Mouse (Mus musculus): Measurements from ENCODE around the gene Mboat2. TPM values are rescaled to one million over a fixed set of nuclear protein-coding genes. Genes with fewer than 3 reads are reported as not detected.

Mboat2 gene
- polyA plus RNA-seq, 1 experiment from 2014 or later = 51.7 TPM

GRCm38 (mm10) chr12:24886800-24887199 is 56.1 kb downstream of the Mboat2 start:
- H3K4me3 ChIP-seq (ENCODE audit: low read depth, low read length) = no peak overlapping the region
- H3K9me3 ChIP-seq (ENCODE audit: control insufficient read depth, low read length) = no peaks in the 10 kb centered on the region
- H3K36me3 ChIP-seq (ENCODE audit: control insufficient read depth, insufficient read depth, low read length) = peaks cover 2% of the 10 kb centered on the region; the same call in 1 of the 2 replicates
- no peaks in the 10 kb centered on the region for H3K27me3 ChIP-seq (ENCODE audit: control insufficient read depth, insufficient read depth, low read length)
- no peak for ATAC-seq (ENCODE audit: insufficient number of reproducible peaks, low FRiP score, low TSS enrichment, low read depth)
- no peak for DNase-seq (ENCODE audit: low spot score)
- no peak overlapping the region for H3K9ac ChIP-seq (ENCODE audit: low read length)
- no peak overlapping the region for H3K4me2 ChIP-seq (ENCODE audit: low read depth, severe bottlenecking)
- H3K4me1 ChIP-seq (ENCODE audit: control insufficient read depth, insufficient read depth, low read length) = no peaks in the 10 kb centered on the region
- H3K27ac ChIP-seq (replicated peaks; ENCODE audit: low read depth, low read length) = no peak overlapping the region

GRCm38 (mm10) chr12:24889371-24890051 is 58.8 kb downstream of the Mboat2 start:
- H3K9ac ChIP-seq (ENCODE audit: low read length) = no peak overlapping the region
- no peaks in the 10 kb centered on the region; the same call in 1 of the 2 replicates for H3K36me3 ChIP-seq (ENCODE audit: control insufficient read depth, insufficient read depth, low read length)
- WGBS = 78% methylated on average over 7 of the region's 7 CpGs
- ATAC-seq (ENCODE audit: insufficient number of reproducible peaks, low FRiP score, low TSS enrichment, low read depth) (no peak), DNase-seq (ENCODE audit: low spot score) (no peak)
- peaks cover 11% of the 10 kb centered on the region for H3K4me1 ChIP-seq (ENCODE audit: control insufficient read depth, insufficient read depth, low read length)
- no peak overlapping the region for H3K4me3 ChIP-seq (ENCODE audit: low read depth, low read length)
- H3K27me3 ChIP-seq (ENCODE audit: control insufficient read depth, insufficient read depth, low read length) = no peaks in the 10 kb centered on the region
- H3K4me2 ChIP-seq (ENCODE audit: low read depth, severe bottlenecking) = no peak overlapping the region
- H3K27ac ChIP-seq (replicated peaks; ENCODE audit: low read depth, low read length) = no peak overlapping the region
- H3K9me3 ChIP-seq (ENCODE audit: control insufficient read depth, low read length) = no peaks in the 10 kb centered on the region

GRCm38 (mm10) chr12:24890158-24890557 is 59.5 kb downstream of the Mboat2 start:
- Histone ChIP-seq H3K36me3 (ENCODE audit: control insufficient read depth, insufficient read depth, low read length) (no peaks in the 10 kb centered on the region; the same call in 1 of the 2 replicates), H3K4me2 (ENCODE audit: low read depth, severe bottlenecking) (no peak overlapping the region), H3K27me3 (ENCODE audit: control insufficient read depth, insufficient read depth, low read length) (no peaks in the 10 kb centered on the region), H3K9ac (ENCODE audit: low read length) (no peak overlapping the region), H3K4me1 (ENCODE audit: control insufficient read depth, insufficient read depth, low read length) (peaks cover 12% of the 10 kb centered on the region), H3K27ac (replicated peaks; ENCODE audit: low read depth, low read length) (no peak overlapping the region), H3K9me3 (ENCODE audit: control insufficient read depth, low read length) (no peaks in the 10 kb centered on the region), H3K4me3 (ENCODE audit: low read depth, low read length) (no peak overlapping the region)
- WGBS = 97% methylated on average over 2 of the region's 2 CpGs
- DNase-seq (ENCODE audit: low spot score) (no peak), ATAC-seq (ENCODE audit: insufficient number of reproducible peaks, low FRiP score, low TSS enrichment, low read depth) (no peak)

GRCm38 (mm10) chr12:24890684-24891459 is 60.2 kb downstream of the Mboat2 start:
- H3K36me3 ChIP-seq (ENCODE audit: control insufficient read depth, insufficient read depth, low read length) = no peaks in the 10 kb centered on the region; the same call in 1 of the 2 replicates
- no peaks in the 10 kb centered on the region for H3K27me3 ChIP-seq (ENCODE audit: control insufficient read depth, insufficient read depth, low read length)
- no peak for DNase-seq (ENCODE audit: low spot score)
- H3K4me3 ChIP-seq (ENCODE audit: low read depth, low read length) = no peak overlapping the region
- no peak overlapping the region for H3K4me2 ChIP-seq (ENCODE audit: low read depth, severe bottlenecking)
- H3K27ac ChIP-seq (replicated peaks; ENCODE audit: low read depth, low read length) = no peak overlapping the region
- no peak for ATAC-seq (ENCODE audit: insufficient number of reproducible peaks, low FRiP score, low TSS enrichment, low read depth)
- no peaks in the 10 kb centered on the region for H3K9me3 ChIP-seq (ENCODE audit: control insufficient read depth, low read length)
- peaks cover 12% of the 10 kb centered on the region for H3K4me1 ChIP-seq (ENCODE audit: control insufficient read depth, insufficient read depth, low read length)
- H3K9ac ChIP-seq (ENCODE audit: low read length) = no peak overlapping the region
- 90% methylated on average over 8 of the region's 8 CpGs for WGBS

GRCm38 (mm10) chr12:24892536-24892935 is 61.9 kb downstream of the Mboat2 start:
- H3K4me2 ChIP-seq (ENCODE audit: low read depth, severe bottlenecking) = no peak overlapping the region
- 81% methylated on average over 4 of the region's 4 CpGs for WGBS
- no peak for DNase-seq (ENCODE audit: low spot score)
- no peak for ATAC-seq (ENCODE audit: insufficient number of reproducible peaks, low FRiP score, low TSS enrichment, low read depth)
- no peak overlapping the region for H3K27ac ChIP-seq (replicated peaks; ENCODE audit: low read depth, low read length)
- peaks cover 12% of the 10 kb centered on the region for H3K4me1 ChIP-seq (ENCODE audit: control insufficient read depth, insufficient read depth, low read length)
- H3K9ac ChIP-seq (ENCODE audit: low read length) = no peak overlapping the region
- no peaks in the 10 kb centered on the region for H3K27me3 ChIP-seq (ENCODE audit: control insufficient read depth, insufficient read depth, low read length)
- H3K36me3 ChIP-seq (ENCODE audit: control insufficient read depth, insufficient read depth, low read length) = no peaks in the 10 kb centered on the region
- no peak overlapping the region for H3K4me3 ChIP-seq (ENCODE audit: low read depth, low read length)
- no peaks in the 10 kb centered on the region for H3K9me3 ChIP-seq (ENCODE audit: control insufficient read depth, low read length)

GRCm38 (mm10) chr12:24893777-24894468 is 63.2 kb downstream of the Mboat2 start:
- 36% methylated on average over 10 of the region's 10 CpGs for WGBS
- H3K4me3 ChIP-seq (ENCODE audit: low read depth, low read length) = no peak overlapping the region
- no peaks in the 10 kb centered on the region for H3K27me3 ChIP-seq (ENCODE audit: control insufficient read depth, insufficient read depth, low read length)
- ATAC-seq (ENCODE audit: insufficient number of reproducible peaks, low FRiP score, low TSS enrichment, low read depth) = peak; percentile 35; the same call in 1 of the 2 replicates
- H3K36me3 ChIP-seq (ENCODE audit: control insufficient read depth, insufficient read depth, low read length) = no peaks in the 10 kb centered on the region
- H3K9ac ChIP-seq (ENCODE audit: low read length) = peak overlapping the region; percentile 34
- no peak overlapping the region; the same call in 1 of the 2 replicates for H3K4me2 ChIP-seq (ENCODE audit: low read depth, severe bottlenecking)
- H3K9me3 ChIP-seq (ENCODE audit: control insufficient read depth, low read length) = no peaks in the 10 kb centered on the region
- peaks cover 12% of the 10 kb centered on the region for H3K4me1 ChIP-seq (ENCODE audit: control insufficient read depth, insufficient read depth, low read length)
- H3K27ac ChIP-seq (replicated peaks; ENCODE audit: low read depth, low read length) = peak overlapping the region; percentile 61
- DNase-seq (ENCODE audit: low spot score) = peak; percentile 73

- no peak for ATAC-seq (ENCODE audit: insufficient number of reproducible peaks, low FRiP score, low TSS enrichment, low read depth)
- no peak overlapping the region for H3K4me2 ChIP-seq (ENCODE audit: low read depth, severe bottlenecking)
- H3K27ac ChIP-seq (replicated peaks; ENCODE audit: low read depth, low read length) = no peak overlapping the region
- no peak overlapping the region for H3K4me3 ChIP-seq (ENCODE audit: low read depth, low read length)
- H3K9me3 ChIP-seq (ENCODE audit: control insufficient read depth, low read length) = no peaks in the 10 kb centered on the region
- DNase-seq (ENCODE audit: low spot score) = no peak
- H3K9ac ChIP-seq (ENCODE audit: low read length) = no peak overlapping the region
- WGBS = 90% methylated on average over 5 of the region's 5 CpGs
- peaks cover 12% of the 10 kb centered on the region for H3K4me1 ChIP-seq (ENCODE audit: control insufficient read depth, insufficient read depth, low read length)
- H3K36me3 ChIP-seq (ENCODE audit: control insufficient read depth, insufficient read depth, low read length) = 0 out of 2 replicates have a peak, but pooled peaks cover 2% of the 10 kb centered on the region
- no peaks in the 10 kb centered on the region for H3K27me3 ChIP-seq (ENCODE audit: control insufficient read depth, insufficient read depth, low read length)
Measured at GRCm38 (mm10) chr12:24895352-24895751, 64.7 kb downstream of the Mboat2 start.

GRCm38 (mm10) chr12:24897354-24897753 is 66.7 kb downstream of the Mboat2 start:
- 0 out of 2 replicates have a peak, but pooled peaks cover 5% of the 10 kb centered on the region for H3K36me3 ChIP-seq (ENCODE audit: control insufficient read depth, insufficient read depth, low read length)
- no peak for DNase-seq (ENCODE audit: low spot score)

More at GRCm38 (mm10) chr12:24897354-24897753, 66.7 kb downstream of the Mboat2 start:
- peaks cover 12% of the 10 kb centered on the region for H3K4me1 ChIP-seq (ENCODE audit: control insufficient read depth, insufficient read depth, low read length)
- H3K27me3 ChIP-seq (ENCODE audit: control insufficient read depth, insufficient read depth, low read length) = no peaks in the 10 kb centered on the region
- H3K9me3 ChIP-seq (ENCODE audit: control insufficient read depth, low read length) = no peaks in the 10 kb centered on the region
- no peak overlapping the region for H3K27ac ChIP-seq (replicated peaks; ENCODE audit: low read depth, low read length)
- ATAC-seq (ENCODE audit: insufficient number of reproducible peaks, low FRiP score, low TSS enrichment, low read depth) = no peak
- H3K9ac ChIP-seq (ENCODE audit: low read length) = no peak overlapping the region
- no peak overlapping the region for H3K4me2 ChIP-seq (ENCODE audit: low read depth, severe bottlenecking)
- H3K4me3 ChIP-seq (ENCODE audit: low read depth, low read length) = no peak overlapping the region
- 85% methylated on average over 4 of the region's 4 CpGs for WGBS
